Comparison of ENCODE assay signal across 24 mouse cellular contexts in the genomic region with DNA sequence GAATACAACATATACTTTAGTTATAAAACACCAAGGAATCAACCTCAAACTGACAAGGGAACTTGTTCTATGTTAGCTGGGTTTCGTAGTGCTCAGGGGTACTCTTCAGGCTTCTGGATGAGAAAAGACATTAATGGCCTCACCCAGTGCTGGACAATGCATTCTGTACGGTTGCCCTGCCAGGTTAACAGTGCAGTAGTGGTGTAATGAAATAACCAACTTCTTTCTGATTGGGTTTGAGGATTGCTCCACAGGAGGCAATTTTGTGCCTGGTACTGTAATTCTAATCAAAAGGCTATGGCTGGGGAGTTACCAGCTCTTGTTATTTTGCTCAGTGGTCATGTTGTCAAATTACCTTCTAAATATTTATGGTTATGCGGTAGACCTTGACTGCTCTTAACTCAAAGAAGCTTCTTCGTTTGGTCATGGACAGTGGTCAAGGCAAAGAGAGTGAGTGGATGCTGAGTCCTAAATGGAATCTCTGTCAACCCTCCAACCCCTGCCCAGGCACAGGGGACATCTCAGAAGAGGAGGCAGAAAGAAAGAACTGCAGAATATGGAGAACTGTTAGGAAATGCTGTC.
DNase-seq lines count a peak whose midpoint lies in the region; ATAC-seq and TF ChIP-seq lines count a peak whose summit lies in the region.
"Had no signal": no experiment of that assay in that cellular context is flagged by ENCODE, and none has a peak within 500 bp of the region (broad histone marks: within the 10 kb centered on the region; RNA-seq: fewer than 3 reads in every experiment).

No protein-coding gene starts in this region.

- TF ChIP-seq CTCF in midbrain, postnatal 0 days (IDR thresholded peaks at IDR 0.05) = no peak

- ATAC-seq in kidney, embryonic 14.5 days (ENCODE audit: low FRiP score, low TSS enrichment) = peak; percentile 62; the same call in 1 of the 2 replicates
- peak; percentile 77; the same call in 1 of the 2 replicates for ATAC-seq in kidney, embryonic 16.5 days (ENCODE audit: low FRiP score, low TSS enrichment)
- ATAC-seq in midbrain, embryonic 11.5 days (ENCODE audit: low FRiP score) = no peak
- no peak for ATAC-seq in midbrain, postnatal 0 days (ENCODE audit: low FRiP score)
- ATAC-seq: activated CD4-positive, CD25-positive, alpha-beta regulatory T cell, adult 4 months; CD4-positive, CD25-positive, alpha-beta regulatory T cell, adult 4 months; forebrain, embryonic 13.5 days; forebrain, embryonic 15.5 days; Patski had no signal

- no peak overlapping the region for H3K4me2 ChIP-seq in kidney, embryonic 14.5 days (replicated peaks; ENCODE audit: low read depth, low read length)
- no peak overlapping the region for H3K4me2 ChIP-seq in kidney, embryonic 16.5 days (replicated peaks; ENCODE audit: low read depth, low read length)
- H3K4me2 ChIP-seq in midbrain, embryonic 11.5 days = no peak overlapping the region
- no peak overlapping the region for H3K4me2 ChIP-seq in midbrain, postnatal 0 days (ENCODE audit: low read depth, low read length, poor library complexity, severe bottlenecking)
- H3K4me2 ChIP-seq: embryonic facial prominence, embryonic 12.5 days; forebrain, embryonic 13.5 days; forebrain, embryonic 15.5 days had no signal

- no peak overlapping the region for H3K9ac ChIP-seq in kidney, embryonic 14.5 days (ENCODE audit: low read depth, low read length)
- no peak overlapping the region for H3K9ac ChIP-seq in kidney, embryonic 16.5 days (replicated peaks; ENCODE audit: low read length)
- no peak overlapping the region for H3K9ac ChIP-seq in midbrain, embryonic 11.5 days (ENCODE audit: low read length)
- no peak overlapping the region for H3K9ac ChIP-seq in midbrain, postnatal 0 days (replicated peaks; ENCODE audit: low read length, poor library complexity, severe bottlenecking)
- H3K9ac ChIP-seq: embryonic facial prominence, embryonic 12.5 days; forebrain, embryonic 13.5 days; forebrain, embryonic 15.5 days had no signal

- no peak overlapping the region for H3K4me3 ChIP-seq in kidney, embryonic 14.5 days (ENCODE audit: low read length)
- H3K4me3 ChIP-seq in kidney, embryonic 16.5 days (ENCODE audit: low read length) = no peak overlapping the region
- no peak overlapping the region for H3K4me3 ChIP-seq in midbrain, embryonic 11.5 days (ENCODE audit: low read depth, low read length)
- no peak overlapping the region for H3K4me3 ChIP-seq in midbrain, postnatal 0 days (ENCODE audit: low read depth, low read length)
- H3K4me3 ChIP-seq: embryonic facial prominence, embryonic 10.5 days; embryonic facial prominence, embryonic 12.5 days; forebrain, embryonic 13.5 days; forebrain, embryonic 15.5 days had no signal

- H3K27me3 ChIP-seq in kidney, embryonic 14.5 days (ENCODE audit: control insufficient read depth, insufficient read depth, low read length) = no peaks in the 10 kb centered on the region
- no peaks in the 10 kb centered on the region for H3K27me3 ChIP-seq in kidney, embryonic 16.5 days (ENCODE audit: insufficient read depth, low read length)
- H3K27me3 ChIP-seq in midbrain, embryonic 11.5 days (ENCODE audit: control insufficient read depth, insufficient read depth, low read length) = no peaks in the 10 kb centered on the region
- H3K27me3 ChIP-seq in midbrain, postnatal 0 days (ENCODE audit: insufficient read depth, low read length) = no peaks in the 10 kb centered on the region
- H3K27me3 ChIP-seq: CH12.LX; embryonic facial prominence, embryonic 12.5 days; forebrain, embryonic 13.5 days; forebrain, embryonic 15.5 days had no signal

- WGBS in kidney, embryonic 14.5 days = 58% methylated on average over 4 of the region's 4 CpGs
- WGBS in kidney, embryonic 16.5 days = 60% methylated on average over 4 of the region's 4 CpGs
- WGBS in midbrain, embryonic 11.5 days = 94% methylated on average over 4 of the region's 4 CpGs
- WGBS in midbrain, postnatal 0 days = 90% methylated on average over 4 of the region's 4 CpGs

- H3K4me1 ChIP-seq in kidney, embryonic 14.5 days (ENCODE audit: control insufficient read depth, insufficient read depth, low read length) = no peaks in the 10 kb centered on the region
- H3K4me1 ChIP-seq in kidney, embryonic 16.5 days (ENCODE audit: insufficient read depth, low read length) = no peaks in the 10 kb centered on the region
- no peaks in the 10 kb centered on the region for H3K4me1 ChIP-seq in midbrain, embryonic 11.5 days (ENCODE audit: control insufficient read depth, insufficient read depth, low read length)
- H3K4me1 ChIP-seq in midbrain, postnatal 0 days (ENCODE audit: insufficient read depth, low read length) = no peaks in the 10 kb centered on the region
- H3K4me1 ChIP-seq: embryonic facial prominence, embryonic 10.5 days; embryonic facial prominence, embryonic 12.5 days; forebrain, embryonic 13.5 days; forebrain, embryonic 15.5 days had no signal

- no peak overlapping the region for H3K27ac ChIP-seq in kidney, embryonic 14.5 days (ENCODE audit: low read depth, low read length)
- no peak overlapping the region for H3K27ac ChIP-seq in kidney, embryonic 16.5 days (ENCODE audit: low read length)
- H3K27ac ChIP-seq in midbrain, embryonic 11.5 days (ENCODE audit: low read depth, low read length) = no peak overlapping the region
- no peak overlapping the region for H3K27ac ChIP-seq in midbrain, postnatal 0 days (ENCODE audit: low read depth, low read length)
- H3K27ac ChIP-seq: embryonic facial prominence, embryonic 10.5 days; embryonic facial prominence, embryonic 12.5 days; forebrain, embryonic 13.5 days; forebrain, embryonic 15.5 days had no signal

- DNase-seq in kidney, postnatal 14 days = no peak
- DNase-seq in kidney, postnatal 25 days = no peak
- DNase-seq in midbrain, embryonic 11.5 days (ENCODE audit: low spot score, missing footprints) = peak; percentile 19
- no peak for DNase-seq in midbrain, postnatal 0 days (ENCODE audit: low spot score)
- DNase-seq: adrenal gland, adult 8-10 months; adrenal gland, postnatal 14 days; adrenal gland, postnatal 36 days; B cell, adult 2 months; cerebellum, adult 11-12 months; cerebellum, adult 2 months; cerebellum, adult 9-10 months; cerebellum, postnatal 10 days; cerebellum, postnatal 25 days had no signal

- H3K9me3 ChIP-seq in kidney, embryonic 14.5 days (ENCODE audit: control insufficient read depth, low read length) = no peaks in the 10 kb centered on the region
- H3K9me3 ChIP-seq in kidney, embryonic 16.5 days (ENCODE audit: low read length) = no peaks in the 10 kb centered on the region
- H3K9me3 ChIP-seq in midbrain, embryonic 11.5 days (ENCODE audit: control insufficient read depth, low read length) = no peaks in the 10 kb centered on the region
- no peaks in the 10 kb centered on the region for H3K9me3 ChIP-seq in midbrain, postnatal 0 days (ENCODE audit: low read length)
- H3K9me3 ChIP-seq: embryonic facial prominence, embryonic 10.5 days; embryonic facial prominence, embryonic 12.5 days; forebrain, embryonic 13.5 days; forebrain, embryonic 15.5 days; G1E had no signal

- no peaks in the 10 kb centered on the region for H3K36me3 ChIP-seq in kidney, embryonic 14.5 days (ENCODE audit: control insufficient read depth, insufficient read depth, low read length)
- no peaks in the 10 kb centered on the region for H3K36me3 ChIP-seq in kidney, embryonic 16.5 days (ENCODE audit: insufficient read depth, low read length)
- H3K36me3 ChIP-seq in midbrain, embryonic 11.5 days (ENCODE audit: control insufficient read depth, insufficient read depth, low read length) = no peaks in the 10 kb centered on the region
- no peaks in the 10 kb centered on the region for H3K36me3 ChIP-seq in midbrain, postnatal 0 days (ENCODE audit: insufficient read depth, low read length)
- H3K36me3 ChIP-seq: embryonic facial prominence, embryonic 10.5 days; embryonic facial prominence, embryonic 12.5 days; forebrain, embryonic 15.5 days; G1E had no signal

Comparison
In these comparisons a context has a peak if more than half of its experiments do, and no peak if none do; other contexts are left out.
1. ATAC-seq: peak in kidney, embryonic 14.5 days (single experiment) and kidney, embryonic 16.5 days (single experiment); none in midbrain, embryonic 11.5 days (single experiment) and midbrain, postnatal 0 days (single experiment).